Mouse (Mus musculus) forebrain, embryonic 11.5 days (tissue): ENCODE data around the gene Prune1. TPM values are rescaled to one million over a fixed set of nuclear protein-coding genes. Genes with fewer than 3 reads are reported as not detected.

Experiments
- ATAC-seq: fragments of 200-750 bp; cut with Nextera tagmentation; replicated peaks from 2 replicates; pipeline ENCODE4 v1.8.0; 2017; ENCODE audit warnings: moderate TSS enrichment; ENCODE audit not compliant: low FRiP score
- DNase-seq: peaks from one replicate; pipeline ENCODE4 v3.0.0-alpha.2; 2017; ENCODE audit warnings: low spot score
- H3K27ac ChIP-seq: fragments of 300-500 bp; sonication (generic); 2 replicates; pipeline ENCODE4 v1.5.1; 2014; ENCODE audit warnings: low read depth, low read length
- H3K27me3 ChIP-seq: fragments of 300-500 bp; sonication (generic); 2 replicates; pipeline ENCODE4 v1.6.1; 2014; ENCODE audit warnings: mild to moderate bottlenecking, low read length, mixed read lengths; ENCODE audit not compliant: control insufficient read depth, insufficient read depth
- H3K36me3 ChIP-seq: fragments of 300-500 bp; sonication (generic); 2 replicates; pipeline ENCODE4 v1.6.1; 2014; ENCODE audit warnings: mild to moderate bottlenecking, low read length, moderate library complexity, mixed read lengths; ENCODE audit not compliant: control insufficient read depth, insufficient read depth
- H3K4me1 ChIP-seq: fragments of 300-500 bp; sonication (generic); replicated peaks from 2 replicates; pipeline ENCODE4 v1.6.1; 2014; ENCODE audit warnings: low read length, mixed read lengths; ENCODE audit not compliant: control insufficient read depth, insufficient read depth
- H3K4me2 ChIP-seq: fragments of 300-500 bp; sonication (generic); 2 replicates; pipeline ENCODE4 v1.6.1; 2014; ENCODE audit warnings: low read depth, mild to moderate bottlenecking, low read length, moderate library complexity, mixed read lengths; ENCODE audit not compliant: severe bottlenecking
- H3K4me3 ChIP-seq: fragments of 300-500 bp; sonication (generic); 2 replicates; pipeline ENCODE4 v1.5.1; 2014; ENCODE audit warnings: low read depth, low read length
- H3K9ac ChIP-seq: fragments of 300-500 bp; sonication (generic); 2 replicates; pipeline ENCODE4 v1.6.1; 2014; ENCODE audit warnings: low read length
- H3K9me3 ChIP-seq: fragments of 300-500 bp; sonication (generic); 2 replicates; pipeline ENCODE4 v1.6.1; 2016; ENCODE audit warnings: low read length, mixed read lengths; ENCODE audit not compliant: control insufficient read depth
- WGBS: fragments of 180-500 bp; shearing (Covaris S2); extraction: QIAGEN DNeasy Blood & Tissue Kit; methylation state at CpG from one replicate; pipeline ENCODE4 v1.1.7; 2014; 5-methylcytosine and 5-hydroxymethylcytosine counted together
- polyA plus RNA-seq: library from polyadenylated mRNA; unstranded; fragments of >200 nt; fragmentation: Nextera tagmentation; extraction: Ambion mirVana; gene quantifications from 2 replicates; pipeline ENCODE4 v1.2.1, GENCODE M21; 2014

The Prune1 gene
- polyA plus RNA-seq, 1 experiment from 2014 or later: 26.4 TPM

DNA sequence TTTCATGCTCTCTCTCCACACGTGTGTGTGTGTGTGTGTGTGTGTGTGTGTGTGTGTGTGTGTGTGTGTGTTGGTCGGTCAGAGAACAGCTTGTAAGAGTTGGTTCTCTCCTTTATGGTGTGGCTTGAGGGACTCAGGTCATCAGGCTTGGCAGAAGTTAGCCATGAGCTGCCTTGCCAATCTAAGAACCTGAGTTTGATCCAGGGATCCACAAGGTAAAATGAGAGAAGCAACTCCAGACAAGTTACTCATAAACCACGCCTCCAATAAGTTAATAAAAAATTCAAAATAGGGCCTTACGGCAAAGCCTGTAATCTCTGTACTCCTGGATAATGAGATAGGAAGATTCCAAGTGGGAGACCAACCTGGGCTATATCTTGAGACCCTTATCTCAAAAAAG is 73.6 kb downstream of the Prune1 start:
- no peak overlapping the region for H3K9ac ChIP-seq
- H3K36me3 ChIP-seq: peaks cover 2% of the 10 kb centered on the region; the same call in 1 of the 2 replicates
- DNase-seq (no peak), ATAC-seq (no peak)
- 82% methylated on average over 4 of the region's 4 CpGs for WGBS
- no peaks in the 10 kb centered on the region for H3K9me3 ChIP-seq
- H3K27me3 ChIP-seq: no peaks in the 10 kb centered on the region
- no peak overlapping the region for H3K4me3 ChIP-seq
- H3K4me1 ChIP-seq: no peaks in the 10 kb centered on the region
- H3K4me2 ChIP-seq: no peak overlapping the region
- H3K27ac ChIP-seq: no peak overlapping the region

DNA sequence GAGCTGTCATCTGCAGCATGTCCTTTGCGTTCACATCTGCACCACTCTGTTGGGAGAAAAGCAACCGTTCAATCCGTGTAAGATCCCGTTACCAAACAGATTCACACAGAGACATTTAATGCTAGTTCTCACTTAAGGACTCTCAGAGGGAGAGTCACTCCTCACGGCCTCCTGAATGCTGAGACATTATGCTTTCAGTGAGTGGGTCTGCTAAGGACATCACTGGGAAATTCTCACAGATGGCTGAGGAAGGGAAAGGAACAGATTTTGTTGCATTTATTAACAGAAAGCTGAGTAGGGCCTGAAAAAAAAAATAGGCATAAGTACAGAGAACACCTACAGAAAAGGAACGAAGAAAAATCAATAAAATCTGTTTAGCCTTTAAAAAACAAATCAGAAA is 78.0 kb downstream of the Prune1 start:
- DNase-seq (no peak), ATAC-seq (no peak)
- Histone ChIP-seq H3K27ac (no peak overlapping the region), H3K9ac (no peak overlapping the region), H3K27me3 (no peaks in the 10 kb centered on the region), H3K36me3 (peaks cover 10% of the 10 kb centered on the region; the same call in 1 of the 2 replicates), H3K9me3 (no peaks in the 10 kb centered on the region), H3K4me1 (no peaks in the 10 kb centered on the region), H3K4me2 (no peak overlapping the region), H3K4me3 (no peak overlapping the region)
- 90% methylated on average over 6 of the region's 6 CpGs for WGBS

Other genes starting within 250 kb of the Prune1 start
- gene Psmd4, start 239.5 kb downstream of the Prune1 start, polyA plus RNA-seq: 312 and 325 TPM in 2 replicates
- 13.4 and 13.7 TPM in 2 replicates for gene Pip5k1a, start 175.1 kb downstream of the Prune1 start, polyA plus RNA-seq
- 249 and 274 TPM in 2 replicates for gene Vps72, start 171.1 kb downstream of the Prune1 start, polyA plus RNA-seq
- gene Tmod4, start 157.6 kb downstream of the Prune1 start, polyA plus RNA-seq: 0.37 and 0.75 TPM in 2 replicates
- gene Scnm1, start 148.1 kb downstream of the Prune1 start, polyA plus RNA-seq: 77.4 and 88.0 TPM in 2 replicates
- 11.7 and 12.4 TPM in 2 replicates for gene Lysmd1, start 148.0 kb downstream of the Prune1 start, polyA plus RNA-seq
- gene Tnfaip8l2, start 139.7 kb downstream of the Prune1 start, polyA plus RNA-seq: 1.3 and 1.9 TPM in 2 replicates
- gene Sema6c, start 121.6 kb downstream of the Prune1 start, polyA plus RNA-seq: 17.6 and 19.9 TPM in 2 replicates
- 8.9 and 10.8 TPM in 2 replicates for gene Gabpb2, start 64.2 kb downstream of the Prune1 start, polyA plus RNA-seq
- 120 and 124 TPM in 2 replicates for gene Cdc42se1, start 53.3 kb downstream of the Prune1 start, polyA plus RNA-seq
- gene Mllt11, start 49.9 kb downstream of the Prune1 start, polyA plus RNA-seq: 75.2 and 89.8 TPM in 2 replicates
- 0.17 and 0.21 TPM in 2 replicates for gene Gm128, start 40.5 kb downstream of the Prune1 start, polyA plus RNA-seq
- gene Bnipl, start 30.9 kb downstream of the Prune1 start, polyA plus RNA-seq: 0.39 and 0.72 TPM in 2 replicates
- gene Mindy1, start 731 bp downstream of the Prune1 start, polyA plus RNA-seq: 34.2 and 35.4 TPM in 2 replicates
- gene Anxa9, start 25.1 kb upstream of the Prune1 start, polyA plus RNA-seq: 1.3 and 1.5 TPM in 2 replicates
- 111 and 122 TPM in 2 replicates for gene Cers2, start 32.7 kb upstream of the Prune1 start, polyA plus RNA-seq
- gene Setdb1, start 75.1 kb upstream of the Prune1 start, polyA plus RNA-seq: 74.9 and 76.7 TPM in 2 replicates
- gene 4930558C23Rik, start 120.8 kb upstream of the Prune1 start, polyA plus RNA-seq: not detected in 2 replicates
- 26.7 and 27.8 TPM in 2 replicates for gene Arnt, start 152.3 kb upstream of the Prune1 start, polyA plus RNA-seq
- 5.0 and 5.6 TPM in 2 replicates for gene Ctsk, start 217.2 kb upstream of the Prune1 start, polyA plus RNA-seq
- 4.9 and 6.9 TPM in 2 replicates for gene Ctss, start 244.7 kb upstream of the Prune1 start, polyA plus RNA-seq